Mouse (Mus musculus) embryonic fibroblast, embryonic 13.5 days (primary cell): ENCODE data around the gene Wbp2nl.

Experiments
- CTCF ChIP-seq: IDR thresholded peaks from 2 replicates; pipeline ENCODE4 v1.5.1; 2011; ENCODE audit warnings: mild to moderate bottlenecking, control low read depth, low read length, moderate library complexity, borderline replicate concordance; ENCODE audit not compliant: insufficient read depth
- POLR2A ChIP-seq: IDR thresholded peaks from 2 replicates; pipeline ENCODE4 v1.6.1; 2011; ENCODE audit warnings: low read depth, mild to moderate bottlenecking, control low read depth, low read length, moderate library complexity

DNA sequence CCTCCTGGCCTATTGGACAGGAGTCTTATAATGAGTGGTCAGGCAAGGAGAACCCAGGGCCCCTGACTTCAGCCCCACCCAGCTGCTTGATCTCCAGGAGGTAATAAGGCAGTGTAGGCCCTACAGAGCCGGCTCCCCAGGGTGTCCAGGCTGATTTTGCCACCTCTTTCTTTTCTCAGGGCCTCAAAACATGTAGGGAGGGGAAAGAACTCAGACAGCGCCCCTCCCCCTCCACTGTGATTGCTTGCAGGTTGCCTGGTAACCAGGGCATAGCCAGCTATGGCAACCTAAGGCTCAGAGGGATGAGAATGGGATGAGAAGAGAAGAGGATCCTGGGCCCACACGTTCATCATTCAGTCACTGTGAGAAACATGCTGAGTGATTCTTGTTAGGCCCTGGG is 30.6 kb upstream of the Wbp2nl start:
- TF ChIP-seq POLR2A, result no peak
- no peak for TF ChIP-seq CTCF
